Mouse (Mus musculus) embryonic fibroblast, embryonic 13.5 days (primary cell): ENCODE measurements around the gene Tuba3a.
A peak's percentile ranks its signal among the peaks of the same experiment; 100 is the strongest.

ENCODE experiments used
- CTCF ChIP-seq: IDR thresholded peaks from 2 replicates; pipeline ENCODE4 v1.5.1; 2011; ENCODE audit warnings: mild to moderate bottlenecking, control low read depth, low read length, moderate library complexity, borderline replicate concordance; ENCODE audit not compliant: insufficient read depth
- POLR2A ChIP-seq: IDR thresholded peaks from 2 replicates; pipeline ENCODE4 v1.6.1; 2011; ENCODE audit warnings: low read depth, mild to moderate bottlenecking, control low read depth, low read length, moderate library complexity

DNA sequence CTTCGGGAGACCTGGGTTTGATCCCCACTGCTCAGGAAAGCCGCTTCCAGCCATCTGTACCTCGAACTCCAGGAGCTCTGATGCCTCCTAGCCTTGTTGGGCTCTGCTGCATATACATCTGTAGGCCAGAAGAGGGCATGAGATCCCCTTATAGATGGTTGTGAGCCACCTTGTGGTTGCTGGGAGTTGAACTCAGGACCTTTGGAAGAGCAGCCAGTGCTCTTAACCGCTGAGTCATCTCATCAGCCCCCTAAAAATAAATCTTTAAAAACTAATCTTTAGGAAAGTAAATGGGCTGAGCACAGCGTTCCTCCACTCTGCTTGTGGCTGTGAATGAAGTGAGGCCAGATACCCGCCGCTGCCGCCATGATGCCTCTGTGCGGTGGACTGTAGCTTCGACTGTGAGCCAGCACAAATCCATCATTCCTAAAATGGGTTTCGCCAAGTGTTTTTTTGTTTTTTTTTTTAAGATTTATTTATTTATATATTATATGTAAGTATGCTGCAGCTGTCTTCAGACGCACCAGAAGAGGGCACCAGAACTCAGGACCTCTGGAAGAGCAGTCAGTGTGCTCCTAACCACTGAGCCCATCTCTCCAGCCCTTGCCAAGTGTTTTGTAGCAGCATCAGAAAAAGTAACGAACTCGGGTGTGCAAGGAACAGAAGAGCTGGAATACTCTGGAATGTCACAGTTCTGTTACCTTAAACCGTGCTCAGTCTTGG, 10.8 kb downstream of the Tuba3a start:
- peak; percentile 36; the same call in 1 of the 2 replicates for TF ChIP-seq CTCF
- TF ChIP-seq POLR2A: no peak
